Mouse (Mus musculus) T-helper 2 cell (primary cell): ENCODE results near the gene Ppp5c.

Experiments
- in situ Hi-C: fragments of 300-600 bp; cut with MboI, MseI; formaldehyde crosslinking; loops from one replicate; pipeline ENCODE4 v1.15.1; 2025; ENCODE audit warnings: high pct_unique_total_duplicates

Ppp5c gene

DNA sequence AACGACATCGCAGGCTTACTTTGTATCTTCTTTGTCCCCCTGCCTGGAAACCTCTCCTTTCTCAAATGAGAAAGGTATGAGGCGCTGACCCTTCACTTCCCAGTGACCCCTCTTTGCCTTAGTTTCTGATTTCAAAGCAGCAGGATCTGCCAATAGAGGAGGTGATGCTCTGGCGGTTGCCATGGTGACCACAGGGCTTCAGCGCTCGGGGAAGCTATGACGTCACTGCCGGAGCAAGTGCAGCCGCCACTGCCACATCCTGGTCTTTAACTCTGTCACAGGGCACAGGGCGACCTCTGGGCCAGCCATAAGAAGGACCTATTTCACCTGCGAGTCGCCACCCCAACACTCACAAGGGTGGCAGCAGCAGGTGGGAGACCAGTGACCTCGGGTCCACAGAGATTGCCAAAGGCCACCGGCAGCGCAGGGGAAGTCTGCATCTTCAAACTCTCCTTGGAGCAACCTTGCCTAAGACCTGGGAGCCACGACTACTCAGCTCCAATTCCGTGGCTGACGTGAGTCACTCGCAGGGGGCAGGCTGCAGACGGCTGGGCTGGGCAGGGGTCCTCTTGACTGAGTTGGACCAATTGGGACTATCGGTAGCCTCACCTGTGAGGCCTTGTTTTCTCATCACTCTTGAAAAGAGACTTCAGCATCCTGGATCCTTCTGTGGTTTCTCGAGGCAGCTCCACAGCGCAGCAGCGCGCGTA lies 44.7 kb downstream of the Ppp5c start, which contains the start of gene Gm42372:
Gene Gm42372, plus strand, starts transcription at position 228 of the 710 bp plus-strand sequence.
- in situ Hi-C loops = no loop called here

GRCm38 (mm10) chr7:16980348-16980747 lies 47.4 kb downstream of the Ppp5c start:
- in situ Hi-C loops = no loop called here

GRCm38 (mm10) chr7:16978593-16978992 lies 49.1 kb downstream of the Ppp5c start:
- in situ Hi-C loops = no loop called here

DNA sequence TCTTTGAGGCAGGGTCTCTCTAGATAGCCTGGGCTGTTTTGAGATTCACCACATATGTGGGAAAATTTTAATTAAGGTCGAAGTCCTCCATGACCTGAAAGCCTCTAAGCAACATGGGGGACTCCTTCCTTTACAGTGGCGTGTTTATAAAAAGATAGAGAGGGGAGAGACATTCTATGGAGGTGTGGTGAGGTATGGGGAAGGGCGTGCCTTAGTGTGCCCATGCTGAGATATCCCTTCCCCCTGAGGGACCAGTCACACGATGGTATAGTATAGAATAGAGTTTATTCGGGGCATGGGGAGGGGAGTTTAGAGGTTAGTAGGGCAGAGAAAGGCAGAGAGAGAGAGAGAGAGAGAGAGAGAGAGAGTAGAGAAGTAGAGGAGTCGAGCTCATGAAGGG lies 49.6 kb downstream of the Ppp5c start:
- in situ Hi-C loops = no loop called here

DNA sequence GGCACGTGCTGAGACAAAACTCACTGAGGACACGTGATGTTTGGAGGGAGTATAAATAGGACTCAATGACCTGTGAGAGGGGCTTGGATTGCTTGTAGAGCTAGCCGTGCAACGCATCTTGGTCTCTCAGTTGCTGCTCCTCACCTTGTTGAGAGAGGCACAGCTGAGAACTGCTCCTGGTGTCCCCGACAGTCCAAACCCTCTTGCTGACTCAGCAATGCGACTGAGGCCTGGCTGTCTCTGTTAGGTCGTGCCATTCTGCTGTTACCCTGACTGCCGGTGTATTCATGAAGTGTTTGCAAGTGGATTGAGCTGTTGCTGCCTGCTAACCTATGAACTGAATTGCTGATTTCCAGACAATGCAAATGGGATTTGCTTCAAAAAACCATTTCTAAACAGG lies 51.4 kb downstream of the Ppp5c start:
- in situ Hi-C loops = no loop called here

DNA sequence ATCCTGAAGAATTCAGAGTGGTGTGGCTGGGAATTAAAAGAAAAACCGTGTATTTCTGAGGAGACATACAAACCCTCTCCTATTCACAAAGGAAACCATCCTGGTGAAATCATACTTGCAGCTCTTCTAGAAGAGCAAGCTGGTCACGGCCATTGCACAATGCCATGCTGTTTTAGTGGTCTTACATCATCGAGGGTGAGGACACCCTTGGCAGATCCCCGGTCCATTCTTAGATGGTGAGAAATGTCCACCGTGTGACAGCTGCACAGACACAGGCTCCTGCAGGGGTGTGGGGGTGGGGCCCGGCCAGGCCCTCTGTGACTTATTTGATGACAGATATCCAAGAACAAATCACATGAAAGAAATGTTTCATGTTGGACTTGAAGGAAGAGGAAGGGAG lies 53.7 kb downstream of the Ppp5c start:
- in situ Hi-C loops = no loop called here

DNA sequence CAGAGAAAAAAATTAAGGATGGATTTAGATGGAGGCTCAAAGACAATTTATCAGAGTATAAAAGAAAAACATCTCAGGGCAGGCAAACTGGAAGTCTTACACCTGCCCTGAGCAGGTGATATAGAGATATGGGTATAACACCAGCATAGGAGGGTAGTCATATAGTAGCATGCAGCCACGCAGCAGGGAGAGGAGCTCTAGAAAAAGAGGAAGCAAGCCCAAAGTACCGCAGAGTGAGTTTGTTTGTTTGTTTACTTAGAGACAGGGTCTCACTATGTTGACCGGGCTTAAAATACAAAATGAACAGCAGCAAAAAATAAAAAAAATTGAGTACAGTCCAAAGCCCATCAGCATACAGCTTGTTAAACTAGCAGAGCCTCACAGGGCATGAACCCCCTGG lies 56.6 kb downstream of the Ppp5c start:
- in situ Hi-C loops = no loop called here

DNA sequence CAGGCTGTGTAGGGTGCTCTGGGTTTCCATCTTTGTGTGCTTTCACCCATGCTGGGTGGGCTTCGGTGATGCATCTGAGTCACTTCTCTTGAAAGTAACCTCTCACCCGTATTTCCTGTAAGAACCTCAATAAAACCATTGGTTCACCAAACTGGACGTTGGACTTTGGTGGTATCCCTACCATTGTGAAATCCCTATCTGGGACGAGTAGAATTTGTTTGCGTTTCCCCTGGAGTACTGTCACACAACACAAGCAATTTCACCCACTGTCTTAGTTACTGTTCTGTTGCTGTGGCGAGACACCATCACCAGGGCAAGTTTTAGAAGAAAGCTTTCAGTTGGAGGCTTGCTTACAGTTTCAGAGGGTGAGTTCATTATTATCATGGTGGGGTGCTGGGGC lies 59.3 kb downstream of the Ppp5c start:
- in situ Hi-C loops = no loop called here

DNA sequence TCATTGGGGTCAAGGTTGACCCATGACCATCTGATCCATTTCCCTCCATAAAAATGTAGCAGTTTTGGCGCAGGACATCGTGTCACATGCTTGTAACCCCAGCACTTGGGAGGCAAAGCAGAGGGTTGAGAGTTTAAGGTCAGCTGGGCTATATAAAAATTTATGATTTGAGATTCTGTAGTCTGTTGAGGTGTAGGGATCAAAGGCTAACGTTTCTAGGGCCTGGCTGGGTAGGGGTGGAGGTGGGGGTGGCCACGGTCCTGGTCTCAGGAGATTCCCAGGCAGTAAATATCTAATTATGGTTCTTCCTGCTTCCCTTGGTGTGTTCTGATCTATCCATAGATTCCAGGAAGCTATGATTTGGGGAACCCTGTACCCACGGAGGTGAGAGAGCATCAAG lies 66.0 kb downstream of the Ppp5c start:
- in situ Hi-C loops = no loop called here

DNA sequence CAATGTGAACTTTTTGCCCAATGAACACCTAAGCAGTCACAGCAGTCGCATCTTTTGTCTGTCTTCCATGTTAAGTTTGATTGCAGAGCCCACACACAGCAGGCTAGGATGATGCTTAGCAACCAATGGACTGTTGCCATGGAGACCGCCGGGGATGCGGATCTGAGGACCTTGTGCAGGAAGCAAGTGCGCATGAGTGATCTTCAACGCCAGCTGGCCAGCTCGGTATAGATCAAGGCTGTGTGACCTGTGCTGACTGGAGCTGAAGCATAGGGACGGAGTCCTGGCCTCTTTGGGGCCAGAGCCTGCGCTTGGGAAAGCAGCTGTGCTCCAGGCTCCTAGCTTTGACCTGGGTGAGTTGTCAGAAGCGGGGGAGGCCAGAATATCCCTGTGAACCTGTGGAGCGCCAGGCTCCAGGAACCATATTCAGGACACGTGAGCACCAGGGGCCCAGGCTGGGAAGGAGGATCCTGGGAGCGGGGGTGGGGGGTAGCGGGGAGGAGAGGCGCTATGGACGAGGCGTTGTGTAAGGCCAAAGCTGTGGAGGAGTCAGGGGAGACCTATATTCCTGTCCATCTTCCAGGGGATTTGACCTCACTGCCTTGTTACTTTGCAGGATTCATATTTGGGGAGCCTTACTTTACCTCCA lies 68.1 kb downstream of the Ppp5c start, which contains the start of gene Pnmal1:
Gene Pnmal1, plus strand, starts transcription at position 141 of the 649 bp plus-strand sequence.
- in situ Hi-C loops = no loop called here

DNA sequence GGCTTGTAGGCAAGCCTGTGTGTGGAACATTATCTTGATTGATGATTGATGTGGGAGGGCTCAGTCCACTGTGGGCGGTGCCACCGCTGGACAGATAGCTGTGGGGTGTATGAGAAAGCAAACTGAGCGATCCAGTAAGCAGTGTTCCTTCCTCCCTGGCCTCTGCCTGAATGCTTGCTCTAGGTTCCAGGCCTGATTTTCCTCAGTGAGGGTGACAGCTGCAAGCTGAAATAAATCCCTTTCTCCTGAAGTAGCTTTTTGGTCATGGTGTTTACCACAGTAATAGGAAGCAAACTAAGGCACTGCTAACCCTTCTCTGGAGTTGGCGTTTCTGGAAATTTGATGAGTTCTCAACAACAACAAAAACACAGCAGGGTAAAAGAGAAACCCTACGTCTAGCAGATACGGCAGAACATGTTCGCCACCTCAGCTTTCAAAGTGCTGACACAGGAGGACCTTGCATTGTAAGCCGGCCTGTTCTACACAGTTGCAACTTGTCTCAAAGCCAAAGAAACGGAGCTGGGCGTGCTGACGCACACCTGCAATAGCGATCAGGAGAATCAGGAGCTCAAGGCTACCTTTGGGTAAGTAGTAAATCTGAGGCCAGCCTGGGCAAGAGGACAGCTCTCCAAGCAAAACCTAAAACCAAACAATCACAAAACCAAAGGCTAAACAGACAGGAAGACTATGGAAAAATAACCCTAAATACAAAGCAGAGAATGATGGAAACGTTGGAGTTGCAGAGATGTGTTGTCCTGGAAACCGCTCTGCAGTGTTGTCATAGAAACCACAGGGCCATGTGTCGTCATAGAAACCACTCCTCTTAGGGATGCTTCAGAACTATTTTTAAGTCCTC lies 71.1 kb downstream of the Ppp5c start:
- in situ Hi-C loops = no loop called here

GRCm38 (mm10) chr7:16955712-16956111 lies 72.0 kb downstream of the Ppp5c start:
- in situ Hi-C loops = no loop called here
